Mouse (Mus musculus): Measurements from ENCODE around the gene Fam13c. TPM values are rescaled to one million over a fixed set of nuclear protein-coding genes. Genes with fewer than 3 reads are reported as not detected.

Gene Fam13c
- polyA plus RNA-seq, 1 experiment from 2014 or later: 20.8 TPM

- WGBS: under 1% methylated on average over 47 of the region's 48 CpGs
- Histone ChIP-seq H3K4me3 (ENCODE audit: low read depth, low read length) (peak overlapping the region; percentile 80), H3K9ac (ENCODE audit: low read length) (peak overlapping the region; percentile 94), H3K27ac (ENCODE audit: low read depth, low read length) (peak overlapping the region; percentile 92), H3K4me2 (ENCODE audit: low read length) (peak overlapping the region; percentile 94), H3K36me3 (ENCODE audit: control insufficient read depth, insufficient read depth, low read length) (no peaks in the 10 kb centered on the region), H3K4me1 (ENCODE audit: control insufficient read depth, insufficient read depth, low read length) (peaks cover 6% of the 10 kb centered on the region), H3K9me3 (replicated peaks; ENCODE audit: control insufficient read depth, low read length) (no peaks in the 10 kb centered on the region), H3K27me3 (replicated peaks; ENCODE audit: control insufficient read depth, insufficient read depth, low read length) (no peaks in the 10 kb centered on the region; the same call in 1 of the 2 replicates)
- ATAC-seq (peak; percentile 62), DNase-seq (ENCODE audit: low spot score) (peak; percentile 72)
These were observed 158.3 kb downstream of the Fam13c start for GRCm38 (mm10) chr10:70598516-70599125.

DNA sequence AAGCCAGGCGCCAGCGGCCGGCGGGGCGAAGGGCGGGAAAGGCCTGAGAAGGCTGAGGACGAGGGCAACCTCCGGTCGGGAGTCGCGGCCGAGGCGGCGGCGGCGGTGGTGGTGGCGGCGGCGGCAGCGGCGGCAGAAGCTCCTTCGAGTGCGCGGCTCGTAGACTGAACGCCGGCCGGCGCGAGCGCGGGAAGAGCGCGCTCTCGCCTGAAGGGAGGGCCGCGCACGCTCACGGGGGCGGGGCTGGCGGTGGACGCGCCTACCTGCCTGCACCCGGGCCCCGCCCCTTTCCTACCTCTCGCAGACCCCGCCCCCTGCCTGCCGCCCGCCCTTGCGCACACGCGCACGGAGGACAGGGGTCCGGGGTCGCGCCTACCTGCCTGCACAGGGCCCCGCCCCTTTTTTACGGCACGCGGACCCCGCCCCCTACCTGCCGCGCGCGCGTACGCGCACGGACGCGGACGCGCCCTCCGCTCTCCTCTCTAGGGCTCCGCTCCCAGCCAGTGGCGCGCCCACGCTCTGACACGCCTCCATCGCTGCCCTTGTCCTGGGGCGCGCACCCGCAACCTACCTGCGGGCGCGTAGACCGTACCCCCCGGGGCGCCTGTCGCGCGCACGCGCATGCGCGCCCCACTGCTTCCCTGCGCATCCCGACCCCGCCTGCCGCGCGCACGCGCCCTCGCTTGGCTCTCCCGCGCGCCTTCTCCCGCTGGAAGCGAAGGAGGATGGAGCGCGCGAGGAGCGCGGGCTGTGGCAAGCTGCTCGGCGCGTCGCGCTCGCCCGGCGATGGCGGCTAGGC is 159.0 kb downstream of the Fam13c start:
- under 1% methylated on average over 108 of the region's 124 CpGs for WGBS

DNA sequence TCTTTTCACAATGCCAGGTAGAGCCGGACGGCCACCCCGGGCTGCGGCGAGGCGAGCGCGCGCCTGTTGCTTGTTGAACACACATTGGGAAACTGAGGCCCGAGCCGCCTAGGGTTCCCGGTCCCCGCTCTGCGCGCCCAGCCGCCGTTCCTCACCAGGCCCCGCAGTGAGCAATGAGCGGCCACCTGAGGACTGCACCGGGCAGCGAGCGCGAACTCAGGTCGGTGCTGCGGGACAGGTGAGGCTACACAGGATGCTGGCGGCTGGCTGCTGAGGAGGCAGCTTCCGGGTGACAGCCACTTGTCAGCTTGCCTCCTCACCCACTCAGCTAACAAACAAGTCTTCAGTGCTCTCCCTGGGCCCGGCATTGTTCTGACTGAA is 159.6 kb downstream of the Fam13c start:
- peak overlapping the region; percentile 94 for H3K9ac ChIP-seq (ENCODE audit: low read length)
- no peaks in the 10 kb centered on the region for H3K9me3 ChIP-seq (replicated peaks; ENCODE audit: control insufficient read depth, low read length)
- WGBS: 2% methylated on average over 27 of the region's 28 CpGs
- peaks cover 6% of the 10 kb centered on the region for H3K4me1 ChIP-seq (ENCODE audit: control insufficient read depth, insufficient read depth, low read length)
- H3K36me3 ChIP-seq (ENCODE audit: control insufficient read depth, insufficient read depth, low read length): no peaks in the 10 kb centered on the region
- ATAC-seq (peak; percentile 44; the same call in 1 of the 2 replicates), DNase-seq (ENCODE audit: low spot score) (no peak)
- no peaks in the 10 kb centered on the region; the same call in 1 of the 2 replicates for H3K27me3 ChIP-seq (replicated peaks; ENCODE audit: control insufficient read depth, insufficient read depth, low read length)
- peak overlapping the region; percentile 92 for H3K27ac ChIP-seq (ENCODE audit: low read depth, low read length)
- peak overlapping the region; percentile 94 for H3K4me2 ChIP-seq (ENCODE audit: low read length)
- peak overlapping the region; percentile 80 for H3K4me3 ChIP-seq (ENCODE audit: low read depth, low read length)

More for the DNA sequence above, 159.0 kb downstream of the Fam13c start:
- H3K9me3 ChIP-seq (replicated peaks; ENCODE audit: control insufficient read depth, low read length): no peaks in the 10 kb centered on the region
- peaks cover 6% of the 10 kb centered on the region for H3K4me1 ChIP-seq (ENCODE audit: control insufficient read depth, insufficient read depth, low read length)
- DNase-seq (ENCODE audit: low spot score): peak; percentile 95
- H3K9ac ChIP-seq (ENCODE audit: low read length): peak overlapping the region; percentile 94
- no peaks in the 10 kb centered on the region for H3K36me3 ChIP-seq (ENCODE audit: control insufficient read depth, insufficient read depth, low read length)
- H3K27me3 ChIP-seq (replicated peaks; ENCODE audit: control insufficient read depth, insufficient read depth, low read length): no peaks in the 10 kb centered on the region; the same call in 1 of the 2 replicates
- peak overlapping the region; percentile 94 for H3K4me2 ChIP-seq (ENCODE audit: low read length)
- peak overlapping the region; percentile 80 for H3K4me3 ChIP-seq (ENCODE audit: low read depth, low read length)
- peak overlapping the region; percentile 92 for H3K27ac ChIP-seq (ENCODE audit: low read depth, low read length)
- peak; percentile 93 for ATAC-seq

Other genes starting within 250 kb of the Fam13c start
- 0.83 TPM in 1 of 2 replicates, not detected in the other for gene Mrln, start 235.8 kb upstream of the Fam13c start, polyA plus RNA-seq (2014; fragmentation: Nextera tagmentation; extraction: Ambion mirVana)
- 1.4 and 1.8 TPM in 2 replicates for gene Slc16a9, start 195.4 kb upstream of the Fam13c start, polyA plus RNA-seq (2014; fragmentation: Nextera tagmentation; extraction: Ambion mirVana)
- 92.6 and 126 TPM in 2 replicates for gene Phyhipl, start 215.5 kb downstream of the Fam13c start, polyA plus RNA-seq (2014; fragmentation: Nextera tagmentation; extraction: Ambion mirVana)